Mouse (Mus musculus) telencephalon, adult 2 months (tissue): Measurements from ENCODE around the gene Blmh.
"Not testable (repeated sequence)": the region's sequence is repeated elsewhere in the genome, so short reads cannot be mapped to it uniquely, and the experiment has no call there.

Experiments used
- DNase-seq: peaks from one replicate; pipeline ENCODE4 v3.0.0-alpha.2; 2011; ENCODE audit warnings: low read depth, low spot score

Gene Blmh

DNA sequence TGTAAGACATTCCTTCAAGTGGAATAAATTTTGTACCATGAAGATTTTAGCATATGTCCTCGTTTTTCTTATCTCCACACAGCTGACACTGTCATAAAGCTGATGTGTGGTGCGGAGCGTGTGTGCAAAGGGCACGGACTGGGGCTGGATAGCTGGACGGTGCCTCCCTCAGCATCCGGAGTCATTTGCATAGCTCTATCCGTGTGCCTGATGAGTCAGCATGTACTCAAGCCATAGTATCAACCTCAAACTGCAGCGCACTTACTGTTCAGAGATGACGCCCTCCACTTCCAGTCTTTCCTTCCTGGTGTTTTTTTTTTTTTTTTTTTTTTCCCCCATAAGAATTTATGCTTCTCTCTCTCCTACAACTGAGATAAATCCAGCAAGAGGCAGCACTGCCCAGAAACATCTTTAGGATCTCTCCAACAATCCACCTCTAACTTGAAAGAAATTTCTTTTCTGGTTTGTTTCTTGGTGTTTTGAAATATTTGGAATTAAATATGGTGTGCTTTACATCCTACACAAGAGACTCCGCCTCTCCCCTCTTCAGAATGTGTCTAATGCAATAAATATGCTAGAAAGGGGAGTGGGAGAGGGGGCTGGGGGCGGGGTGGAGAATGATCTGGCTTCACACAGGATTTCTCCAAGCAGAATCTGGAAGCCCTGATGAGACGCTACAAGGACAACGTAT is 7.9 kb upstream of the Blmh start:
- DNase-seq = no peak

DNA sequence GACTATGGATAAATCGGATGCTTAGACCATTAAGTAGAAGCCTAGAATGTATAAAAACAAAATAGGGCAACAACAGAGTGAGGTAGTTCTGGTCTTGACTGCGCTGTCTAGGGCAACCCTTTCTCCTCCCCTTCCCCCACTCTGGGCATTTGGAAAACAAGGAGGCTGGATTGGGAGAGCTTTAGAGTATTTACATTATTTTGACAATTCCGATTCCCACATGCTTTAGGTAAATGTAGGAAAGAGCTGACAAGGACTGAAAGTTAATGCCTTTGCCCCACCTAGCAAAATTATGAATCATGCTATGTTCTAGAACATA is 7.4 kb upstream of the Blmh start:
- no peak for DNase-seq

DNA sequence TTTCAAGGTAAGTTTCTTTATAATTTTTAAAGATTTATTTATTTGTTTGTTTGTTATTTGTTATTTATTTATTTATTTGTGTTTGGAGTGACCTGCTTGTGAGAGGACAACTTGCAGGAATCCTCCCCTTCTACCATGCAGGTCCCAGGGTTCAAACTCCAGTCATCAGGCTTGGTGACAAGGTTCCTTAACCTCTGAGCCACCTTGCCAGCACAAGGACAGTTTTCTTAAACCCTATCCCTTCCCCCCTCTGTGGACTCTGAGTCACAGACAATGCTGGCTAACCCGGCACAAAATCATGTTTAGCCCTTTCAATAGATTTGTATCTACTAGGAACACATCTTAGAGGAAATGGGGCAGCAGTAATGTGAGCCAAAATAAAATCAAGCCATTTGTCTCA is 4.0 kb upstream of the Blmh start:
- DNase-seq = no peak

DNA sequence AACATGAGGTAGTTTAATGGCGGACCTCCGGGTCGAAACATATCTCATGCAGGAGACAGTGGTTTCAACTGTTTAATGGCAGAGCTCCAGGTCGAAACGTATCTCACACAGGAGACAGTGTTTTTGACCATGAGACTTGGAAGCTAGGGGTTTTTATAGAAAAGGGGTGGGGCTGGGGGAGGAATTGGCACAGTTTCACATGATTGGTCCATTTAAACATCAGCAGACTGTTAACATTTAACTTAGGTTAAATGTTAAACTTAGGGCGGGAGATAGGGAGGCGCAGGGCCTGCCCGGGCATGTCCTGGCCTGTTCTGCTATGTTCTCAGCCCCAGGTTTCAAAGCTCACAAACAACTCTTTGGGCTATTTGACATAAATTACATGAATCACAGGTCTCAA is 4.0 kb downstream of the Blmh start:
- not testable (repeated sequence) for DNase-seq

DNA sequence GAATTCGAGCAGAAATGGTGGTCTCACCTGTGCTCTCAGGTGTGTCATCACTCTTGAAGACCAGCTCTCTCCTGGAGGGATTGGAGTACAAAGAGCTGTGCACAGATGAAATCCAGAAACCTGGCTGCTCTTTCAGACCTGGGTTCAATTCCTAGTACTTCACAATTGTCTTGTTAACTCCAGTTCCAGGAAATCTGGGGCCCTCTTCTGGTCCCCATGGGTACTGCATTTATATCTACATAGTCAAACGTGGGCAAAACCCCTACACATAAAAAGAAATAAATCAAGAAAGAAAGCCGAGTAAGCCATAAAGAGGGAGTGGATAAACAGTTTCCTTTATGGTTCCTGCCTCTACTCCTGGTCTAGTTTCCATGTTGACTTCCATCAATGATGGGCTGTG is 8.6 kb downstream of the Blmh start:
- no peak for DNase-seq

DNA sequence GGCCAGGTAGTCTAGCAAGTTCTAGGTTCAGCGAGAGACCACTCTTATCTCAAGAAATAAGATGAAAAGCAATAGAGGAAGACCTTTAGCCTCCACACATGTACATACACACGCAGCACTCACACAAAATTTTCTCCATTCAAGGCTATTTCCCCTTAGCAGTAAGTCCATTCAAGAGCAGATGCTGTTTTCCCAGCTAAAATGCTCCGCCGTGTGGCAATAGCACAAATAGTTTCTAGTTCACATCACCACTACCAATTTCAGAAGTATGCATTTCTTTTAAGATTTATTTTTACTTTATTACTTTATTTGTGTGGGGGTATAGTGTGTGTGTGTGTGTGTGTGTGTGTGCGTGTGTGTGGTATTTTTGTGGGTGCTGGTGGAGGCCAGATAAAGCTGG is 12.0 kb downstream of the Blmh start:
- no peak for DNase-seq

DNA sequence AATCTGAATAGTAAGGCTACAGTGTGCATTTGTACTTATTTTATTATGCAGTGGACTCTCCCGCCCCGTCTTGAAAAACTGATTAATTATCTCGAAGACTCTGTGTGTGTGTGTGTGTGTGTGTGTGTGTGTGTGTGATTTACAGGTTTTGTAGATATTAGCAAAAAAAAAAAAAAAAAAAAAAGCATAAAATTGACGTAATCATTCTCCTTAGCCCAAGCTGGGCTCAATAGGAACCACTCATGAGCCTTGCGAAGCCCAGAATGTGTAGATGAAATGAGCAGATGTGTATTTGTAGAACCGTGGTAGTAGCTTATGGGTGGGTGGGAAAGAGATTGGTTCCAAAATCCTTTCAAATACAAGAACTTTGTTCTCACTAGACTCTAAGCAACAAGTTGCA is 20.2 kb downstream of the Blmh start:
- DNase-seq = no peak

DNA sequence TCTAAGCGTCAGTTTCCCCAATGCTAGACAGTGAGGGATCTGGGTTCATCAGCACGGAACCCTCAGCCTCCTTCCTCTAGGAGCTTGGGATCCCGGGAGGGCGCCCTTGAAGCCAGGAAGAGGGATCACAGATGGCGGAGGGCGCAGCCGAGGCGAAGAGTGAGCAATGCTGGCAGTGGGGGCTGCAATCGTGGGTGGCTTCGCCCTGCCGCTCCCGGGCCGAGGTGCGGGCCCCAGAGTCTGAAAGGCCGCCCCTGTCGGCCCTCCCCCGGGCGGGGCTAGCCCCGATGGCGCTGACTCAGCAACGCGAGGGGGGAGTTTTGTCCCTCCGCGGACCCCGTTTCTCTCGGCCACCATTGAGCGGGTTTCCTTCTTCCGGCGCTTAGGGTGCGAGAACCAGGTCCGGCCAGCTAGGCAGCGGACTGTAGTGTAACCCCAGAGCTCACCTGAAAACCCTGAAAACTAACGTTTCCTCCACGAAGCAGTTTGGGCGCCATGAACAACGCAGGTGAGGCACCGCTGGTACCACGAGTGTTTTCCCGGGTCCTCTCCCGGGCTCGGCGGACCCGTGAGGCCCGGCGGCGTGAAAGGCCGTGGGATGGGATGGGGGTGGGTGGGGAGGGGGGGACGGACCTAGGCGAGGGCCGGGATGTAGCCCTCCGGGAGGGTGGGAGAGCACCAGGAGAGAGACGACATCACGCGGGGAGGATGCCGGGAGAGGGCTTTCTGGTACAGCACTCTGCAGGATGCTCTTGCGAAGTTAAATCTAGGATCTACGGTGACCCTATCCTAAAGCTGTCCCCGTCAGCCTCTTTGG is 21.0 kb downstream of the Blmh start:
- DNase-seq = peak; percentile 76

DNA sequence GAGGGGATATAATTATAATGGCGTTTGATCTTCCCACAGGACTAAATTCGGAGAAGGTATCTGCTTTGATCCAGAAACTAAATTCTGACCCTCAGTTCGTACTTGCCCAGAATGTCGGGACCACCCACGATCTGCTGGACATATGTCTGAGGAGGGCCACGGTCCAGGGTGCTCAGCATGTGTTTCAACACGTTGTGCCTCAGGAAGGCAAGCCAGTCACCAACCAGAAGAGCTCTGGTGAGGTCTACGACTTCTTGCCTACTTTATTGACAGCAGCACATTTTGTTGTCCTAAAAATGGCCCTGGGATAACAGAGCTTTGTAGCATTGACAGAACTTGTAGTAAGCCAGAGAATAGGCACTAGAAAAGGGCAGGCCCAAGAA is 21.6 kb downstream of the Blmh start:
- DNase-seq = no peak

DNA sequence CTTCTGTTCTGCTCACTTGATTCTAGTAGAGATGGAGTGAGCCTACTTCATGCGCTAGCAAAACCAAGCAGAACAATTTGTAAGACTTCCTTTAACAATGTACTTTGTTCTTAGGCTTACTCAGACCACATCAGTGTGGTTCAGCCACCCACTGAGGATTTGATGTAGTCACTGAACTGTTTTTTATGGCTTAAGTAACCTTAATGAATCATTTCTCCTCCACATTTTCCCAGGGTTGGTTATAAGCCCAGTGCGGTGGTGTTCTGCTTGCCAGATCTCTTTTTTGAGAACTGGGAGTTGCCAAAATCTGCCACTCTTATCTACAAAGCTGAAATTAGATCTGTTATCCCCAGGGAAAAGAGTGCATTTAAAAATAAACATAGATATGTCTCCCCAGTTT is 28.9 kb downstream of the Blmh start:
- peak; percentile 76 for DNase-seq

DNA sequence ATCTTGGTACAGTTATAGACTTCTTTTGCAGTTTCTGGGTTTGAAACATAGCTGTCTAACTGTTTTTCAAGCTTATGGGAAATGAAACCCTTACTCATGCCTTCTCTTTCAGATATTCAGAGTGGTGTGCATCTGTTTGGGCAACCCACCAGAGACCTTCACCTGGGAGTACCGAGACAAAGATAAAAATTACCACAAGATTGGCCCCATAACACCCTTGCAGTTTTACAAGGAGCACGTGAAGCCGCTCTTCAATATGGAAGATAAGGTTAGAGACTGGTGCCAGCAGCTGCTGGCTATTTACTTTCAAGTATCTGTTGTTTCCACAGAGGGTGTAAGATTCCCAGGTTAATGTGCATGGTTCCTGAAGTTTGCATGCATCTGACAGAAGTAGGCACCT is 41.1 kb downstream of the Blmh start:
- DNase-seq = no peak

DNA sequence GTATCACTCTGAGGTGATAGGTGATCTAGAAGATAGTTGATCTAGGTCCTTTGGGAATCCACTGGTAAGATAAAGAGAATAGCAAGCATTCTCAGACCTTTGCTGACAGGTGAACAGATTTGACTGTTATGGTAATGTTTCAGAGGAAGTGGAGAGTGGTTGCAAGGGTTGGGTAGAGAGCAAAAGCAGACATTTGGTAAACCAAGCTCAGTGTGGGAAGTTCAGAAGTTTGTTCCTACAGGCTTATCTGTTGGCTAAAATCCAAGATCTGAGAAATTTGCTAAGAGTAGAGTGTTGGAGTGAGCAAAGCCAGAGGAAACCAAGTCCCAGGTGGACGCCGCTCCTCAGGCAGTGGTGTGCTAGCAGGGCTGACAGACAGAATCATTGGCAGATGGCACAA is 45.7 kb downstream of the Blmh start:
- DNase-seq = no peak

DNA sequence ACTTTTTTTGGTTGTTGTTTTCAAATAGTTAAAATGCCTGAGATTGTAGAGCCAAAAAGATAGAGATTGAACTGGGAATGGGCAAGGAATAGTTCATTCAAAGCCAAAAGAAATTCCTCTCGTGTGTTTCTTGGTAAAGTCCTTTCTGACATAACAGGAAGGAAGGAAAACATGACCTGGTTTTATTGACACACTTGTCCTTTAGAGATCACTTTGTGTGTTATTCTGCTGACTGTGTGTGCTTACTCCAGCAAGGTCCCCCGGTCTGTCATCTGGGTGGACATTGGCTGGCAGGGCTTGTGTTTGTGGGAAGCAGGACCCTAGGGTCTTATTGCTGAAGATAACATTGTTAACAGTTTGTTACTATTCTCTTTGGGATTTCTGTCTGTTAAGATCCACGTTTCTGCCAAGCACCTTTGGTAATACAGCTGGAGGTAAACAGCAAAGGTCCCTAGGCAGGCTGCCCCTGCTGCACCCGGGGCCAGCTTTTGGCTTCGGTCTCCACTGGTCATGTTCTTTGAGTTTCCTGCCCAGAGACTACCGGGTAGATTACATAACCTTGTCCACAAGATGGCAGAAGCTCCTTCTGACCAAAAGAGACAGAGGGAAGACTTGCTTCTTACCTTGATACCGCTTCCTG is 50.2 kb downstream of the Blmh start:
- DNase-seq = no peak

DNA sequence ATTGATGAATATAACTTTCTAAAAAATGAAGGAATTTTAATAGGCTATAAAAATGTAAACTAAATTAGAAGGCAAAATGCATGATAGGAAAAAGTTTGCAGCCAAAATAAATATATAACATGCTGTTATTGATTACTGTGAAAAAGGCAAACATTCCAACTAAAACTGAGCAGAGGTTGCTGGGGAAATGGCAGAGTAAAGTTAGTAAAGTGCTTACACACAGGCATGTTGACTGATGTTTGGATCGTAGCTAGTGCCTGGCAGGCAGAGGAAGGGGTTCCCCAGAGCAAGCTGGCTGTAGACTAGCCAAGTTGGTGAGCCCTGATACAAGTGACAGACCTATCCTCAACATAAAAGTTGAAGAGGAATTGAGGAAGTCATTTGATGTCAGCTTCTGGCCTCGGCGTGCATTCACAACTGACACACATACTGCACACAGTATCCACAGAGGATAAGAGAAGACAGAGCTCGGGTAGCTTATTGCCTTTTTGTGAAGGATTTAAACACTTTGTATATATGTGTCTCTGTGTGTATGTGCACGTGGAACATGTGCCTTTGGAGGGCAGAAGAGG is 57.0 kb downstream of the Blmh start:
- DNase-seq = no peak

DNA sequence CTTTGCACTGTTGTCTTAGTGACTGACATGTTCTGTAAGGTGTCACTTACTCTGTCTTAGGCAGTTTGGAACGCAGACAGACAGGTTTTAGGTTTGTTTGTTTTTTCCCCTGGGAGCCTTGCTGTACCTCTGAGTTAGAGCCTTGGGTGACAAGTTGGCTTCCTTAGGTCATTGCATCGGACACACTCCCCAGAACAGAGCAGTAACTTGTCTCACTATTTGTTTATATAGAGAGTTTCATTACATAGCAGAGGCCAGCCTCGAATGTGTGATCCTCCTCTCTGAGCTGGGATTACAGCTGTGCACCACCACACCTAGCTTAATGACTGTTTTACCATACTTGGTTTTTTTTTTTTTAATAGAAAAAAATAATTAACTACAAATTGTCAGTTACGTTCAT is 57.8 kb downstream of the Blmh start:
- DNase-seq = no peak

DNA sequence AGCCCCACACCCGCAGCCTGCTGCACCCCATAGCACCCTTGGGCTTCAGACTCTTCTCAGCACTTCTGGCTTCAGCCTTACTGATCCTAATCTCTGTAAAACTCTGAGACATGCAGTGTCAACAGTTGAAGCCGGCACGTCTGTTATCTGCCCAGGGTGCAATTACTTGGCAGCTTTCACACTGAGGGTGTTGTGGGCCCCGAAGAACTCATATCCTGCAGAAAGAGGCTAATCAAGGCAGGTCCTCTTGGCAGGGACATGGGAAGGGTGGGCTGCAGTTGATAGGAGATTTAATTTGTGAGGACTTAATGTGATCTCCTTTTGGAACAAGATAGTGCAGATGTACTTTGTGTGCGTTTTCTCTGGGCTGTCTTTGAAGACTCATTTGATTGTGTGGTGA is 59.0 kb downstream of the Blmh start:
- DNase-seq = no peak

DNA sequence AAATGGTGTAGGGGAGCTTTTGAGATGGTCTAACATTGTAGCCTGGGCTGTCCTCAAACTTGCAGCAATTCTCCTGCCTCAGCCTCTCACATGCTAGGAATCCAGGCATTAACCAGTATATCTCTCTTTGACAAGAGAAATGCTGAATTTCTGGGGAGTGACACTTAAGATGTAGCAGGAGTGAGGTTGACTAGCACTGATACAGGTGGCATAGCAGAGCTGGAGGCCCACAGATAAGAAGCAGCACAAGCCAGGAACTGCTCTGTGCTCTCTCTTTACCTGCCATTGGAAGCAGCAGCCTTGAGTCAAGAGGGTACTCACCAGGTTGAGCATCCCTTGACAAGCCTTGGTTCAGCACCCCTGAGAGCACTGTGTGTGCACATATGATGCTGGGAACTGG is 59.6 kb downstream of the Blmh start:
- DNase-seq = no peak

DNA sequence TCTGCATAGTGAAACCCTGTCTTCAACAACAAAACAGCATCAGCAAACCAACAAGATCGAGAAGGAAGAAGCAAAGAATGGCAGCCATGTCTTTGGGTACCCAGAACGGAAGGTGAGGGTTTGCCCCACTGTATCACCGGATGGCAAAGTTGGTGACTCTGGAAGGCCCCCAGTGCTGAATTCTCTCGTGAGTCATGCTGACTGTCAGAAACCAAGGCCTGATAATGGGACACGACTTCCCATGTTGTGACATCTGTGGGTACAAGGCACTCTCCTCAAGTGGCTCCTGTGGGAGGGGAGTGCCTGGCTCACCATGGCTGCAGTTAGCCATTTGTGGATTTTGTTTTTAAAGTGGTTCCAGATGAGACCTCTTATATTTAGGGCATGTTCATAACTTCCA is 66.2 kb downstream of the Blmh start:
- no peak for DNase-seq

DNA sequence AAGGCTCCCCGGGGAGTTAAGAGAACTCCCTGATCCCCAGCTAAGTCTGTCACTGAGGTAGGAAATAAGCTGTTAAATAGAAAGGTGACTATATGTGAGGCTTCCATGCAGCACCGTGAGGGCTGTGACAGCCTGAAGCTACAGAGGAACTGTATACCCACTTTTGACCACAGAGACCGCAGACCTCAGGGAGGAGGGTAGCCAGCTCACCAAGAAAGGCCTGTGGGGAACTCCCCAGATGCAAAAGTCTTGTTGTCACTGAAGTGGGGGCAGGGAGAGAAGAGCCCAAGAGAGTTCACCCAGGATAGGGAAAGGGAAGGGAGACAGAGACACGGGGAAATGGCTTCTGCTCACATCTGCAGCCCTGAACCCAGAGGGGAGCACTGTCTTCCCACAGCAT is 68.3 kb downstream of the Blmh start:
- no peak for DNase-seq

DNA sequence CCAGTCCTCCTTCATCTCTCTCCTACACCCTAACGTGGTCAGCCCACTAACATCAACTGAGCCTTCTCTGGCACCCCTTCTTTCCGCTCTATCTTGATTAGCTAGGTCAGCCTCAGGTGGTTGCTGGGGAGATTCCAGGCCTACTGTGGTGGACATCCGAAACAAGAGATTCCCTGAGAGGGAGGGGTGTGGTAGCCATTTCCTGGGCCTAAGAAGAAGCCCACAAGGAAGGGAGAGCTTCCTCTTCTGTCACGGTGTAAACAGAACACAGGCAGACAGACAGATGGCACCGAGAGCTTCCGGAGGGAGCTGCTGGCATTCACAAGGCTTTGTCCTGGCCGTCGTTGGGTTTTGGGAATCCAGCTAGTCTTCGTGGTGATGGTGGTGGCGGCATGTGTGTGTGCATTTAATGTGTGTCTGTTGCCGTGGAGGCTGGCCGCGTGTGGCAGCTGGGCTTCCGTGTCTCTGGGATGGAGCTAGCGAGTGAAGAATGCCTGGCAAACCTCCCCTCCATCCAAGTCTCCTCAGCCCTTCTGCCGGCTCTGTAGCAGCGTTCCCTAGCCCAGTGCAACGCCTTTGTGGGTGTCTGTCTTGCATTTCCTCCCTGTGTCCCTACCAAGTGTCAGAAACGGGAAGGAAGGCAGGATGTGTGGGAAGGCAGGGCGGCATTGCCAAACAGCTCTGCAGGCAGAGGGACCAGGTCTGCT is 71.5 kb downstream of the Blmh start:
- DNase-seq = peak; percentile 22

DNA sequence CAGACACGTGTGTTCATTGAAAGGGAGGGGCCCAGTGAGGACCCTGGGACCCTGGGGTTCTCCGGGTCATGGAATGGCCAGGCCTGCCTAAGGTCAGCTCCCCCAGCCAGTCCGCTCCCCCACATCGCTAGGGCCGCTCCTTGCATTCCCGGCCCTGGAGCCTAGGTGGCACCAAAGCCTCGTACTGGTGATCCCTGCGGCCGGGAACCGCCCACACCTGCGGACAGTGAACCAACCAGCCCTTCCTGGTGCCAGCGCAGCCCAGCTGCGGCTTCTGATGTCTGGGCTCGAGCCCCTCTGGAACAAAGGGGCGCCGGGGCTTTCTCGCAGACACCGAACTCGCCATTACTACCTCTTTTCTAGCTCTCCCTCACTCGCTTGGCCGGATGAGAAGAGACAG is 72.7 kb downstream of the Blmh start:
- DNase-seq = no peak
